Comparison of ENCODE assay signal across 9 mouse cellular contexts in genomic region chr1:154180952-154181351, GRCm38 (mm10). TPM values are rescaled to one million over a fixed set of nuclear protein-coding genes. Genes with fewer than 3 reads are reported as not detected.
DNase-seq lines count a peak whose midpoint lies in the region; ATAC-seq and TF ChIP-seq lines count a peak whose summit lies in the region.
"Had no signal": no experiment of that assay in that cellular context is flagged by ENCODE, and none has a peak within 500 bp of the region (broad histone marks: within the 10 kb centered on the region; RNA-seq: fewer than 3 reads in every experiment).

No protein-coding gene starts in this region.

- no peaks in the 10 kb centered on the region for H3K27me3 ChIP-seq in hindbrain, postnatal 0 days (ENCODE audit: insufficient read depth, low read length)

- no peaks in the 10 kb centered on the region for H3K4me1 ChIP-seq in hindbrain, postnatal 0 days (ENCODE audit: insufficient read depth, low read length)

- no peaks in the 10 kb centered on the region for H3K36me3 ChIP-seq in hindbrain, postnatal 0 days (ENCODE audit: insufficient read depth, low read length)

- ATAC-seq in hindbrain, postnatal 0 days: peak; percentile 95
- ATAC-seq in megakaryocyte, adult 5-6 weeks (ENCODE audit: poor library complexity, severe bottlenecking): peak; percentile 78

- 17% methylated on average over 2 of the region's 2 CpGs for WGBS in hindbrain, postnatal 0 days

- no peaks in the 10 kb centered on the region for H3K9me3 ChIP-seq in hindbrain, postnatal 0 days (ENCODE audit: low read length)

- no peak overlapping the region for H3K4me3 ChIP-seq in hindbrain, postnatal 0 days (ENCODE audit: low read length)
- H3K4me3 ChIP-seq: myocyte had no signal

- no peak overlapping the region for H3K4me2 ChIP-seq in hindbrain, postnatal 0 days (ENCODE audit: low read depth, low read length)

- H3K27ac ChIP-seq in hindbrain, postnatal 0 days: no peak overlapping the region

- no peak overlapping the region for H3K9ac ChIP-seq in hindbrain, postnatal 0 days (replicated peaks; ENCODE audit: low read length)

- peak; percentile 95 for TF ChIP-seq CTCF in hindbrain, postnatal 0 days (IDR thresholded peaks at IDR 0.05; ENCODE audit: low read depth)

- peak; percentile 21 for DNase-seq in T-cell, adult 2 months (ENCODE audit: low spot score)
- DNase-seq in cerebellum, adult 9-11 months: peak; percentile 65
- peak; percentile 54 to 80 for DNase-seq in frontal cortex, postnatal 10 days (ENCODE audit: low spot score in 2 of 2)
- DNase-seq in hindbrain, postnatal 0 days (ENCODE audit: low spot score): peak; percentile 93
- peak; percentile 82 for DNase-seq in left cerebral cortex, adult 11 months (ENCODE audit: low spot score)
- DNase-seq in right cerebral cortex, postnatal 25 days: peak; percentile 79
- peak; percentile 61 for DNase-seq in yolk sac, embryonic 10.5 days (ENCODE audit: low spot score)

RNA-seq across cellular contexts. Expression of gene Zfp648, which starts 20.0 kb away (rescaled TPM):
- 1.4 and 2.0 TPM in 2 replicates for total RNA-seq in hindbrain, postnatal 0 days (2014; rRNA removed)
- polyA plus RNA-seq in hindbrain, postnatal 0 days (2015; fragmentation: Nextera tagmentation; extraction: Ambion mirVana): 0.88 and 1.2 TPM in 2 replicates
- not detected in 2 replicates for total RNA-seq in megakaryocyte, adult 5-6 weeks (2015)
- not detected in 2 replicates for total RNA-seq in megakaryocyte, adult 5-6 weeks (2017)
- polyA plus RNA-seq: myocyte had no signal

Comparison
In these comparisons a context has a peak if more than half of its experiments do, and no peak if none do; other contexts are left out.
1. DNase-seq: peak in every context shown above with its lines; median percentile 93 in hindbrain, postnatal 0 days; 82 in left cerebral cortex, adult 11 months; 79 in right cerebral cortex, postnatal 25 days; 67 in frontal cortex, postnatal 10 days; 65 in cerebellum, adult 9-11 months; 61 in yolk sac, embryonic 10.5 days; 21 in T-cell, adult 2 months.